Mouse (Mus musculus) spleen, postnatal 36 days (tissue): ENCODE results near the gene Arhgef39.

Experiments
- DNase-seq, 2 experiments: peaks; one replicate each; pipeline ENCODE4 v3.0.0; 2022; ENCODE audit warnings: low spot score in 2 of 2, mixed read lengths in 1 of 2

Arhgef39 gene

GRCm38 (mm10) chr4:43499407-43500333, at the start of gene Arhgef39:
Gene Arhgef39 (minus strand): TSS chr4:43499695.
- DNase-seq = peak; percentile 72 to 78

DNA sequence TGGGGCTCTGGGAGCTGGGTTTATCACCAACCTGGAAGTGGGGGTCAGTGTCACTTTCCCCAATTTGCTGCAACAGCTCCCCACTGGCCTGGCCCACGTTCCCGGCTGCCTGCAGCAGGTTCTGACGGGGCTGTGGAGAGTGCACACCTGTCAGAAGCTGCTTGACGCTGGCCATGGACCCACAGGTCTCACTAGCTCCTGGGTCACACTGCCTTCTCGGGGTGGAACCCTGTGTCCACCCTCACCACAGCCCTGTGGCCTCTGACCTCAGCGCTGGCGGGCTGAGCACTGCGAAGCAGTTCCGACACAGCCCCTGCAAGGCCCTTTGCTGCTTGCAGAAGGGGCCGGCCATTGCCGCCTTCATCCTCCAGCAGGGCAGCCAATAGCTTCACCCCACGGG, 49.6 kb upstream of the Arhgef39 start:
- DNase-seq = no peak

GRCm38 (mm10) chr4:43547160-43547559, 47.7 kb upstream of the Arhgef39 start:
- no peak for DNase-seq

GRCm38 (mm10) chr4:43546375-43547047, 47.0 kb upstream of the Arhgef39 start:
- DNase-seq = no peak

DNA sequence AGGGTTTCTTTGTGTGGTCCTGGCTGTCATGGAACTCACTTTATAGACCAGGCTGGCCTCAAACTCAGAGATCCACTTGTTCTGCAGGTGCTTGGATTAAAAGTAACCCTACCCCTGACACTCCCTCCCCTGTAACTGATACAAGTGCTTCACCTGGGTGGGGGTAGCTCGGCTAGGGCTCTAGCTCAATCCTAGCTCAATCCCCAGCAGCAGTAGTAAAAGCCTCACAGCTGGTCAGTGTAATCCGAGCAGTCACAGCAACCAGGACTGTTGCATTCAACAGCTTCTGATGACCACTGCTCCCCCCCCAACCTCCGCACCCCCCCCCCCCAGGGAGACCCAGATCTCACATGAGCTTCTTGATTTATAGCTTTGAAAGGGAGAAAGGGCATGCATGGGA, 42.5 kb upstream of the Arhgef39 start:
- no peak for DNase-seq

DNA sequence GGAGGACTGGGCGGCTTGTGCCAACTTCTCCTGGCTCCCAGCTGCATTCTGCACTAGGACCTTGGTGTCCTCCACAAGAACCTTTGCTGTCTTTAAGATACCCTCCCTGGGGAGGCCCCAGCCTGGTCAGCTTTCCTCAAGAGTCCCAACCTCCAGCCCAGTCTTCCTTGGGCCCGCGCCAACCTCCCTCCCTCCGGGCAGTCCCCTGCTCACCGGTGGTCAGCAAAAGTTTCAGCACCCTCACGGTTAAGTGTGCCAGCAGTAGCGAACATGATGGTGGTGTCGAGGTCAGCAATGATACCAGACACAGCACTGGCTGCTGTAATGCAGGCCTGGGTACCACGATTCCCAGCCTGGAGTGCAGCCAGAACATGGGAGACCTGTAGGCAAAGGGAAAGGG, 36.5 kb upstream of the Arhgef39 start:
- DNase-seq = no peak

DNA sequence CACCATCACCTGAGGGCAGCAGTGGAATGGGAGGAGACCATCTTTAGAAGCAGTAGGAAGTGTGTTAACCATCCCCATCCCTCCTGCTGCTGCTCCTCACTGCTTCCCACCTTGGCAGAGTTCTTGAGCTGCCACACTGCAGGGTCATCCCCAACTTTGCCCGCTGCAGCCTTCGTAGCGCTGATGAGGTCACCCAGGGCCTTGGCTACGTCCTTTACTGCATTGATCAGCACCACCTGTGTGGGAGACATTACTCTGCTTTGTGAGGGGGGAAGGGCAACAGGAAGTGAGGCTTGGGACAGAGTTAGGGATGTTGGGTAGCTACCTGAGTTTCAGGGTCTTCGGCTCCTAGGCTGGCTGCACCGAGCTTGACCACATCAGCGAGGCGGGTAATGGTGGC, 36.1 kb upstream of the Arhgef39 start:
- no peak for DNase-seq

GRCm38 (mm10) chr4:43533270-43533669, 33.8 kb upstream of the Arhgef39 start:
- DNase-seq = no peak

DNA sequence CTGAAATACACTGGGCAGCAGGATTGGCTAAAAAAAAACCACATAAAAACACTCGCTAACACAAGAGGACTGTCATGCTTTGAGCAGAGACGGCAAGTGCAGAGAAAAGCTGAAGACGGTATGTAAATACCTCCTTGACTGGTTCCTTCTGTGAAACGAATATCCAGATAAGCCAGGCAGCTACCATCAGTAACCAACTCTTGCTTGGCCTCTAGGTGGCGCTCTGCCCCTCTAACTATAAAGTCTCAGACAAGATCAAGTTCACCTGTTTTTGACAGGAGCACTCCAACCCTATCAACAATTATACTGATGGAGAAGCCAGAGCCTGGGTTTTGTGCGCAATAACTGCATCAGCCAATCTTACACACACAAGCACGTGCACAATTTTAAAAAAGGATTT, 31.1 kb upstream of the Arhgef39 start:
- peak; percentile 68 to 78 for DNase-seq

GRCm38 (mm10) chr4:43530081-43530501, 30.6 kb upstream of the Arhgef39 start:
- no peak for DNase-seq

GRCm38 (mm10) chr4:43528487-43528886, 29.0 kb upstream of the Arhgef39 start:
- no peak for DNase-seq

DNA sequence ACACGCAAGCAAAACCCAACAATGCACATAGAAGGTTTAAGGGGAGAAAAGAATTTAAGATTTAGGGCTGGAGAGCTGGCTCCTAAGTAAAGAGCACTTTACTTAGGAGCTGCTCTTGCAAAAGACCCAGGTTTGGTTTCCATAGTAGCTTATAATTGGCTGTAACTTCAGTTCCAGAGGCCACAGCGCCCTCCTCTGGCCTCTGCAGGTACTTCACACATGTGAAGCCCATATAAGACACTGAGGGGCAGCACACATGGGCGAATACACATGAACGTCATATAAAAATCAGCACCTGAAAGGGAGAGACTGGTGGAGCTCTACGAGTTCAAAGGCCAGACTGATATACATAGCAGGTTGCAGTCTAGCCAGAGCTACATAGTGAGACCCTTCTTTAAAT, 28.4 kb upstream of the Arhgef39 start:
- no peak for DNase-seq

DNA sequence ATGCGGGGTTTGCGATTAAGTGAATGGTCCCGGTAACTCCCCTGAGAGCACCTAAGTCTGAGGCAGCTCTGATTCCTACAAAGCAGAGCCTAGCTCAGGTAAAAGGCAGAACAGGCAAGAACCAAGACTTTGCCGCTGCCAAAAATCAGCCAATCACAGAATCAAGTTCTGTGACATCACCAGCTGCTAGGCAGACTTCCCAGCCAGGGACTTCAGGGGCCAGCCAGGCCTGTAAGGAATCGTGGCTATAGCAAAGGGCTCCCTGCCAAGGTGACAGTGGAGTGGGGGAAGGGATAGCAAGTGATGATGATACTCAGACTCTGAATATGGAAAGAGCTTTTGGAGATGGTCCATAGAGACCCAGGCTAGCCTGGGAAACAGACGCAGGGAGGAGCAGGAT, 20.5 kb upstream of the Arhgef39 start:
- peak; percentile 77 to 80 for DNase-seq

GRCm38 (mm10) chr4:43519551-43519950, 20.1 kb upstream of the Arhgef39 start:
- no peak for DNase-seq

- DNase-seq = no peak
Measured at GRCm38 (mm10) chr4:43515764-43516708, 16.5 kb upstream of the Arhgef39 start.

- DNase-seq = no peak
Measured at GRCm38 (mm10) chr4:43513791-43514190, 14.3 kb upstream of the Arhgef39 start.

GRCm38 (mm10) chr4:43513300-43513699, 13.8 kb upstream of the Arhgef39 start:
- DNase-seq = no peak

DNA sequence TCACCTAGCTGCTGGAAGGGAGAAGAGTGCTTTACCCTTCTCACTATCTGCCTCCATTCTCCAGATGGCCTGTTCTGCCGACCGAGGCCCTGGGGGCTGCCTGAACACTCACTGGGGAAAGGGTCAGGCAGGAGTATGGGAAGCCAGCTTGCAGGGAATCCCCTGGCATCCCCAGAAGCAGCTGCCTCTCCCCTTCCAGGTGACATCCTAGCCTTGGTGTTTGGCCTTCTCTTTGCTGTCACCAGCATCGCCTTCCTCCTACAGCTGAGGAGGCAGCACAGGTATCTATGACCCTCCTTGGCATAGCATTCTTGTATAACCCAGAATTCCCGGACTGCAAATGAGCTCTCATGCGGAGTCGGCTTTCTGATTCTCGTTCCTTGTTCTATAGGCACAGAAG, 13.2 kb upstream of the Arhgef39 start:
- no peak for DNase-seq

DNA sequence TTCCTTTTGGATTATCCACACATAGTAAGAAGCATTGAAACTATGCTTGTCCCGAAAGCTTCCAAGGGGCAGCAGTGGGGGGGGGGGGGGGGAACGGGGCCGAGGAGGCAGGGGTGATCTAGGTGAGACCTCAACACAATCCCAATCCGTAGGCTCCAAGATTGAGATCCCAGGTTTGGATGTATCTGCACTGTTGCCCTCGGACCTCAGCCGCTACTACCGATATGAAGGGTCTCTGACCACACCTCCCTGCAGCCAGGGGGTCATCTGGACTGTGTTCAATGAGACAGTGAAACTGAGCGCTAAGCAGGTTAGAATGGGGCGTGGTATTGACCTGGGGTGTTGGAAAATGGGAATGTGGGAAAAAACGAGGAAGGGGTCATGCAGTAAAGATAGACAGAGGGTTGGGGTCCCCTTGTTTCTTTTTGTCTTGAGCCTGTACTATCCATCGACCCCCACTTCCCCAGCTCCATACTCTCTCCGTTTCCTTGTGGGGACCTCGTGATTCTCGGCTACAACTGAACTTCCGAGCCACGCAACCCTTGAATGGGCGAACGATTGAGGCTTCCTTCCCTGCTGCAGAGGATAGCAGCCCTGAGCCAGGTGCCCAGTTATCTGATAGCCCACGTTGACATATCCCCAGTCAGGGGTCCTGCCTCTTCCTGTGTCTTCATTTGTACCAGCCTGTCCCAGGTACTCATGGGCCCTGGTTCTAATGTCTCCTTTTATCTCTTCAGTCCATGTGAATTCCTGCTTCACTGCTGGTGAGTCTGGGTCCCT, 12.4 kb upstream of the Arhgef39 start:
- no peak for DNase-seq

GRCm38 (mm10) chr4:43509109-43509508, 9.6 kb upstream of the Arhgef39 start:
- no peak for DNase-seq

DNA sequence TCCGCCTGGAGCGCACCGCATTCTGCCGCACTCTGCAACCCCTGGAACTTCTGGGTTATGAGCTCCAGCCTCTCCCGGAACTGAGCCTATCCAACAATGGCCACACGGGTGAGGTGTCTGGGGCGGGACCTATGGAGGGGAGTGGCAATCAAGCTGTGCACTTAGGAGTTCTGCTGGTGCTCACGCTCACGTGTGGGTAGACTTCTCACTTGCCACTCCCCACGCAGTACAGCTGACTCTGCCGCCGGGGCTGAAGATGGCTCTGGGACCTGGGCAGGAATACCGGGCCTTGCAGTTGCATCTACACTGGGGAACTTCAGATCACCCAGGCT, 9.1 kb upstream of the Arhgef39 start:
- DNase-seq = peak; percentile 65 to 68
